Mouse (Mus musculus) limb, embryonic 12.5 days (tissue): ENCODE results near the gene Cdca3. TPM values are rescaled to one million over a fixed set of nuclear protein-coding genes. Genes with fewer than 3 reads are reported as not detected.
A peak's percentile ranks its signal among the peaks of the same experiment; 100 is the strongest.

ENCODE experiments used
- ATAC-seq: fragments of 200-750 bp; cut with Nextera tagmentation; 2 replicates; pipeline ENCODE4 v1.8.0; 2017; ENCODE audit warnings: low read depth, moderate TSS enrichment; ENCODE audit not compliant: insufficient number of reproducible peaks, insufficient read depth, low FRiP score, low TSS enrichment
- H3K27ac ChIP-seq: fragments of 300-500 bp; sonication (generic); 2 replicates; pipeline ENCODE4 v1.5.1; 2016; ENCODE audit warnings: mild to moderate bottlenecking, moderate library complexity
- H3K27me3 ChIP-seq: fragments of 300-500 bp; sonication (generic); 2 replicates; pipeline ENCODE4 v1.6.1; 2016; ENCODE audit warnings: mild to moderate bottlenecking, moderate library complexity
- H3K36me3 ChIP-seq: fragments of 300-500 bp; sonication (generic); 2 replicates; pipeline ENCODE4 v1.6.1; 2016; ENCODE audit warnings: mild to moderate bottlenecking, moderate library complexity
- H3K4me1 ChIP-seq: fragments of 300-500 bp; sonication (generic); replicated peaks from 2 replicates; pipeline ENCODE4 v1.6.1; 2016
- H3K4me2 ChIP-seq: fragments of 300-500 bp; sonication (generic); 2 replicates; pipeline ENCODE4 v1.6.1; 2016; ENCODE audit warnings: mild to moderate bottlenecking, moderate library complexity
- H3K4me3 ChIP-seq: fragments of 300-500 bp; sonication (generic); replicated peaks from 2 replicates; pipeline ENCODE4 v1.5.1; 2016; ENCODE audit warnings: mild to moderate bottlenecking
- H3K9ac ChIP-seq: fragments of 300-500 bp; sonication (generic); replicated peaks from 2 replicates; pipeline ENCODE4 v1.6.1; 2016; ENCODE audit warnings: mild to moderate bottlenecking, moderate library complexity
- H3K9me3 ChIP-seq: fragments of 300-500 bp; sonication (generic); 2 replicates; pipeline ENCODE4 v1.6.1; 2016; ENCODE audit warnings: mild to moderate bottlenecking, moderate library complexity
- WGBS: fragments of 180-500 bp; shearing (Covaris S2); methylation state at CpG from one replicate; pipeline ENCODE4 v1.1.7; 2016; 5-methylcytosine and 5-hydroxymethylcytosine counted together
- polyA plus RNA-seq: library from polyadenylated mRNA; unstranded; fragments of >200 nt; fragmentation: Nextera tagmentation; extraction: Ambion mirVana; gene quantifications from 2 replicates; pipeline ENCODE4 v1.2.1, GENCODE M21; 2016

Cdca3 gene
- polyA plus RNA-seq, 1 experiment from 2014 or later: 202 TPM

- no peak overlapping the region for H3K9ac ChIP-seq
- H3K4me1 ChIP-seq: peaks cover 51% of the 10 kb centered on the region
- 80% methylated on average over 7 of the region's 7 CpGs for WGBS
These were observed 7.1 kb downstream of the Cdca3 start for GRCm38 (mm10) chr6:124836411-124836810.

GRCm38 (mm10) chr6:124839805-124840204, 10.5 kb downstream of the Cdca3 start:
- Histone ChIP-seq H3K4me3 (no peak overlapping the region), H3K27ac (0 out of 2 replicates have a peak overlapping the region, but pooled peaks have one; percentile 8), H3K36me3 (peaks cover 41% of the 10 kb centered on the region), H3K4me2 (peak overlapping the region; percentile 32; the same call in 1 of the 2 replicates), H3K9me3 (no peaks in the 10 kb centered on the region), H3K4me1 (peaks cover 41% of the 10 kb centered on the region), H3K27me3 (no peaks in the 10 kb centered on the region), H3K9ac (peak overlapping the region; percentile 40)
- WGBS: 10% methylated on average over 8 of the region's 8 CpGs
- ATAC-seq: no peak

More at GRCm38 (mm10) chr6:124836411-124836810, 7.1 kb downstream of the Cdca3 start:
- Histone ChIP-seq H3K4me3 (no peak overlapping the region), H3K27me3 (no peaks in the 10 kb centered on the region), H3K27ac (no peak overlapping the region), H3K36me3 (peaks cover 42% of the 10 kb centered on the region), H3K9me3 (no peaks in the 10 kb centered on the region), H3K4me2 (no peak overlapping the region)
- ATAC-seq: no peak

- WGBS: 30% methylated on average over 15 of the region's 15 CpGs
- Histone ChIP-seq H3K9ac (peak within 1 kb of the TSS; percentile 40), H3K36me3 (peaks cover 48% of the 10 kb centered on the region), H3K27me3 (no peaks in the 10 kb centered on the region), H3K4me3 (no peak within 1 kb of the TSS), H3K4me2 (peak within 1 kb of the TSS; percentile 32; the same call in 1 of the 2 replicates), H3K27ac (0 out of 2 replicates have a peak within 1 kb of the TSS, but pooled peaks have one; percentile 8), H3K4me1 (peaks cover 37% of the 10 kb centered on the region), H3K9me3 (no peaks in the 10 kb centered on the region)
- ATAC-seq: no peak; the same call in 1 of the 2 replicates
These were observed 11.2 kb downstream of the Cdca3 start, which contains the start of gene Gnb3 for GRCm38 (mm10) chr6:124840241-124841167. Gnb3 (minus strand) TSS chr6:124840275.

GRCm38 (mm10) chr6:124847305-124847704, 18.0 kb downstream of the Cdca3 start:
- Histone ChIP-seq H3K4me1 (no peaks in the 10 kb centered on the region), H3K9ac (no peak overlapping the region), H3K27ac (no peak overlapping the region), H3K9me3 (no peaks in the 10 kb centered on the region), H3K27me3 (no peaks in the 10 kb centered on the region), H3K4me3 (no peak overlapping the region), H3K36me3 (peaks cover 73% of the 10 kb centered on the region), H3K4me2 (no peak overlapping the region)
- WGBS: 15% methylated on average over 9 of the region's 9 CpGs
- ATAC-seq: peak; percentile 60

- peaks cover 75% of the 10 kb centered on the region for H3K36me3 ChIP-seq
- no peak overlapping the region for H3K4me3 ChIP-seq
- H3K27ac ChIP-seq: no peak overlapping the region
- H3K4me1 ChIP-seq: peaks cover 2% of the 10 kb centered on the region; the same call in 1 of the 2 replicates
- ATAC-seq: no peak
- no peak overlapping the region for H3K9ac ChIP-seq
- no peaks in the 10 kb centered on the region for H3K9me3 ChIP-seq
- no peak overlapping the region for H3K4me2 ChIP-seq
- no peaks in the 10 kb centered on the region for H3K27me3 ChIP-seq
- 50% methylated on average over 8 of the region's 8 CpGs for WGBS
These were observed 21.2 kb downstream of the Cdca3 start for GRCm38 (mm10) chr6:124850535-124850934.

GRCm38 (mm10) chr6:124854647-124855046, 25.3 kb downstream of the Cdca3 start:
- H3K4me2 ChIP-seq: no peak overlapping the region
- no peak overlapping the region for H3K27ac ChIP-seq
- WGBS: 75% methylated on average over 12 of the region's 12 CpGs
- ATAC-seq: no peak
- H3K9me3 ChIP-seq: no peaks in the 10 kb centered on the region
- no peak overlapping the region for H3K9ac ChIP-seq
- H3K27me3 ChIP-seq: peaks cover 4% of the 10 kb centered on the region; the same call in 1 of the 2 replicates
- peaks cover 50% of the 10 kb centered on the region for H3K36me3 ChIP-seq
- H3K4me1 ChIP-seq: peaks cover 27% of the 10 kb centered on the region
- H3K4me3 ChIP-seq: no peak overlapping the region

- H3K27me3 ChIP-seq: peaks cover 4% of the 10 kb centered on the region; the same call in 1 of the 2 replicates
- ATAC-seq: peak; percentile 72
- WGBS: 5% methylated on average over 14 of the region's 14 CpGs
- H3K27ac ChIP-seq: peak overlapping the region; percentile 99
- H3K4me3 ChIP-seq: peak overlapping the region; percentile 86
- H3K36me3 ChIP-seq: peaks cover 39% of the 10 kb centered on the region
- peak overlapping the region; percentile 80 for H3K4me2 ChIP-seq
- H3K9me3 ChIP-seq: no peaks in the 10 kb centered on the region
- H3K9ac ChIP-seq: peak overlapping the region; percentile 99
- peaks cover 35% of the 10 kb centered on the region for H3K4me1 ChIP-seq
These were observed 27.0 kb downstream of the Cdca3 start for GRCm38 (mm10) chr6:124856321-124856720.

- Histone ChIP-seq H3K4me2 (peak within 1 kb of the TSS; percentile 80), H3K4me1 (peaks cover 44% of the 10 kb centered on the region)
These were observed 27.8 kb downstream of the Cdca3 start, which contains the start of gene P3h3 for GRCm38 (mm10) chr6:124856916-124857839. P3h3 (minus strand) TSS chr6:124857752.

GRCm38 (mm10) chr6:124857840-124858530, 28.6 kb downstream of the Cdca3 start:
- Histone ChIP-seq H3K9me3 (no peaks in the 10 kb centered on the region), H3K9ac (peak overlapping the region; percentile 99), H3K4me2 (peak overlapping the region; percentile 80), H3K36me3 (peaks cover 24% of the 10 kb centered on the region), H3K4me1 (peaks cover 52% of the 10 kb centered on the region), H3K4me3 (peak overlapping the region; percentile 86), H3K27me3 (peaks cover 19% of the 10 kb centered on the region), H3K27ac (peak overlapping the region; percentile 99)
- no peak for ATAC-seq
- WGBS: 25% methylated on average over 26 of the region's 26 CpGs

More at GRCm38 (mm10) chr6:124856916-124857839, 27.8 kb downstream of the Cdca3 start, which contains the start of gene P3h3:
- Histone ChIP-seq H3K9ac (peak within 1 kb of the TSS; percentile 99), H3K36me3 (peaks cover 32% of the 10 kb centered on the region), H3K27ac (peak within 1 kb of the TSS; percentile 99), H3K4me3 (peak within 1 kb of the TSS; percentile 86), H3K27me3 (peaks cover 12% of the 10 kb centered on the region; the same call in 1 of the 2 replicates), H3K9me3 (no peaks in the 10 kb centered on the region)
- ATAC-seq: peak; percentile 83
- WGBS: under 1% methylated on average over 83 of the region's 86 CpGs
